Mouse (Mus musculus): ENCODE data around the gene Gm8180. TPM values are rescaled to one million over a fixed set of nuclear protein-coding genes. Genes with fewer than 3 reads are reported as not detected.

Gm8180 gene
- total RNA-seq (2023), result not detected

DNA sequence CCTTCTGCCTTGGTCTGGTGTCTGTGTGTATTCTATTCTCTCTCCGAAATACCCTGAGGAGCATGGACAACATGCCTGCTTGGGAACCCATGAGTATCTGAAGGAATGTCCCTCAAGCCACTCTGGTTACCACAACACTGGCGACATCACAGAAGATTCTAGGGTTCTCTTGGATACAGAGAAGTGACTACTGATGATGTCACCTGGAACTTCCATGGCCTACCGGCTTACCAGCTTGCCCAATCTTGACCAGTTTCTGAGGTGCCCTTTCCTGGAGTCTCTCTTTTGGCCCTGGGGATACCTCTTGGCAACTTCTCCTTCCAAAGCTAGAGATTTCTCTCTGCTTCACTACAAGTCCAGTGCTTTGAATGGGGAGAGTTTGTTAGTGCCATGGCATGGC is at the start of gene Gm8180:
Gene Gm8180 (minus strand): TSS at position 101 of the 400 bp plus-strand sequence.

DNA sequence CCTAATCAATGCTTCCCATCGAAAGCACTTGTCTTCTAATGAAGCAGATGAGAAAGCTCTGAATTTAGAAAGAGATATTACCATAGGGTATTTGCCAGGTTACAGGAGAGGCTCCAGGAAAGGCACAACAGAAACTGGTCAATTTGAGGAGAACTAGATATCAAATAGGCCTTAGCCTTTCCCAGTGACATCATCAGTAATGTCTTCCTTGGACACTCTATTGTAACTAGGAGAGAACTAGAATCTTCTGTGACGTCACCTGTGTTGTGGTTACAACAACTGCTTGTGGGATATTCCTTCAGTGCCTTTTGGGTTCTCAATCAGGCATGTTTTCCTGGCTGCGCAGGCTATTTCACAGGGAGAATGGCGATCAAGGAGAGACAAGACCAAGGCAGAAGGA is 37.0 kb downstream of the Gm8180 start, which contains the start of gene Gm6526:
Gene Gm6526 (plus strand): TSS at position 301 of the 400 bp plus-strand sequence.

Other genes starting within 250 kb of the Gm8180 start
- gene Gm5799, start 241.2 kb downstream of the Gm8180 start, total RNA-seq (2023), result not detected
- not detected for gene Gm17654, start 205.6 kb downstream of the Gm8180 start, total RNA-seq (2023)
- gene Gm10375, start 176.7 kb downstream of the Gm8180 start, total RNA-seq (2023), result not detected
- not detected for gene Gm8165, start 107.5 kb downstream of the Gm8180 start, total RNA-seq (2023)
- gene Gm7324, start 86.9 kb downstream of the Gm8180 start, total RNA-seq (2023), result 1.4 TPM
- not detected for gene Gm16506, start 57.3 kb downstream of the Gm8180 start, total RNA-seq (2023)
- not detected for gene Gm6526, start 36.9 kb downstream of the Gm8180 start, total RNA-seq (2023)
- not detected for gene Ear1, start 90.8 kb upstream of the Gm8180 start, total RNA-seq (2023)
- not detected for gene Ear10, start 138.8 kb upstream of the Gm8180 start, total RNA-seq (2023)
- not detected for gene Gm8113, start 140.6 kb upstream of the Gm8180 start, total RNA-seq (2023)
- not detected for gene Ang5, start 172.3 kb upstream of the Gm8180 start, total RNA-seq (2023)
- not detected for gene Ang6, start 217.5 kb upstream of the Gm8180 start, total RNA-seq (2023)